Mouse (Mus musculus): ENCODE results near the gene Sycp2. TPM values are rescaled to one million over a fixed set of nuclear protein-coding genes. Genes with fewer than 3 reads are reported as not detected.
"Not testable (repeated sequence)": the region's sequence is repeated elsewhere in the genome, so short reads cannot be mapped to it uniquely, and the experiment has no call there.

Gene Sycp2
- total RNA-seq, 2 experiments from 2014 or later, result 0.97 to 0.99 TPM

DNA sequence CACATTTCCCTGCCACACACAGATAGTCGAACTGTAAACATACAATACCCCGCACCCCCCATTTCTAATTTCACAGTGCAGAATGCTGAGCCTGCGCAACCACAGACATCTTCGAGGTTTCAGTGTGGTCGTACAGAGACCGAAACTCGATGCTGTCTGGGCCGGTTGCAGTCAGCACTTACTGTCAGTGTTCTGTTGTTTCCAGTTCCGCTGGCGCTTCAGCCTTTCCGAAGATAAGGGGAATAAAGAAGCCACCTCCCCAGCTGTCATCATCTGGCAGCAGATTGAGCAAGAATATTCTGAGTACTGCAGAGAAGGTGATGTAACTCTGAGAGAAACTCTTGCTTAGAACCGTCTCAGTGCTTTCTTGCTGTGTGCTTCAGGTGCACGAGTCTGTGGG is 8.9 kb upstream of the Sycp2 start:
- intact Hi-C loops (cut with DNase I), result no loop called here
- no peak for DNase-seq (ENCODE audit: extremely low spot score in 1 of 2, low spot score in 2 of 2)

DNA sequence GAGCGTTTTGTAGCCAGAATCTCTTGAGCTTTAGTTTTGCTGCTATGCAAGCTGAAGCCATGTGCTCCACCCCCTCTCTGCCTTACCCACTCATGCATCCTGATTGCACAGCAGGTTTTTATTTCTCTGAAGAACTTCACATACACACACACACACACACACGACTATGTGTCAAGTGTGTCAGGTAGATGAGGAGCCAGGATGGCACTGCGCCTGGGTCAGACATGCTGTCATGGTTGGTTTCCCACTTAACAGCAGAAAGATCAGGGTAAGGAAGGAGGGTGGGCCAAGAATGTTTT is 7.6 kb upstream of the Sycp2 start:
- DNase-seq (ENCODE audit: extremely low spot score in 1 of 2, low spot score in 2 of 2), result no peak
- intact Hi-C loops (cut with DNase I), result no loop called here

GRCm38 (mm10) chr2:178414261-178415149 is 7.0 kb upstream of the Sycp2 start, which contains the start of the genes Ppp1r3d and Fam217b:
TSS of gene Ppp1r3d (minus strand) at chr2:178414472.
TSS of gene Fam217b (plus strand) at chr2:178414524.
- intact Hi-C loops (cut with DNase I), result no loop called here
- peak; percentile 52 to 75 for DNase-seq (ENCODE audit: extremely low spot score in 1 of 2, low spot score in 2 of 2)

DNA sequence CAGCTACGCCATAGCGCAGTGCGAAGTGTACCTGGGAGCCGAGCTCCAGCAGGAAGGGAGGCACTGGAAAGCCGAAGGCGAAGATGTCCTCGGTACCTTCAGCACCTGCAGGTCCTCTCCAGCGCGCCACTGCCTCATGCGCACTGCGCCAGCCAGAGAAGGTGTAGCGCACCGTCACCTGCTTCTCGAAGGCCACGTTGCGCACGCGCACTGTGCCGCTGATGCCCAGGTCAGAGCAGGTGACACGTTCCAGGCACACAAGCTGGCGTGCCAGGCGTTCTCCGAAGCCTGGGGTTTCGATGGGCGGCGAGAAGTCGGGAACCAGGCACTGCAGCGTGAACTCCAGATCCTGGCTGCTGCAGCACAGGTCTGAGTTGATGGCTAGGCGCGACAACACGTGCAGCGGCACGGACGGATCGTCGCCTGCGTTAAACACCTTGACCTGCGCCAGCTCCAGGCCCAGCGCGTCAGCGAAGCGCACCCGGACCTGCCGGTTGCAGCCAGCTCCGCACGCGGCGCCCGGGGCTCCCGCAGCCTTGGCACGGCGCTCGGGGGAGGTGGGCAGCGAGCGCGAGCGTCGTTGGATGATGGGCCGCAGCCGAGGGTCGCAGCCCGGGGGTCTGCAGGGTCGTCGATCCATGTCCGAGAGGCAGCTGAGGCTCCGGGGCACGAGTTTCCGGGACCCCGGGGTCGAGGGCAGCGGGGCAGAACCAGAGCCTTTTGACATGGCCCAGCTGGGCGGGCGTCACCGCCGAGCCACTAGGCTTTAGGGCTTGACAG is 6.2 kb upstream of the Sycp2 start:
- intact Hi-C loops (cut with DNase I), result no loop called here
- peak in 1 of 2 experiments; percentile 61 for DNase-seq (ENCODE audit: extremely low spot score in 1 of 2, low spot score in 2 of 2)

- intact Hi-C loops (cut with DNase I), result no loop called here
- no peak for DNase-seq (ENCODE audit: extremely low spot score in 1 of 2, low spot score in 2 of 2)
Observed at GRCm38 (mm10) chr2:178413081-178413480, 5.6 kb upstream of the Sycp2 start.

DNA sequence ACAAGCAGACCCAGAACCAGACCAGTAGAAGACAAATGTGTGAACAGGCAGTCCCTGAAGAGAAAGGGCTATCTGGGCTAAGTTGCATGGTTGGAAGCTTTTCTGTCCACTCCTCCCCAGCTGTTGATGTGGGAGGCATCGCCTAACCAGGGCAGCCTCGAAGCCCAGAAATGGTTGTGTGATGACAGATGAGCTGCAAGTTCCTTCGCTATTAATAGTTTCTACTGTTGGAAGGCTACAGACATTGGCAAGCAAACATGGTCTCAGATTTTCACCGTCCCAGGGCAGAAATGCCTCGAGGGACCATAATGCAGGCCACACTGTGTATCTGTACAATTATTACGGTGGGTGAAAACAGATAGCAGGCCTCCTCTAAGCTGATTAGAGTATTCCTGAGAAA is 5.1 kb upstream of the Sycp2 start:
- intact Hi-C loops (cut with DNase I), result no loop called here
- DNase-seq (ENCODE audit: extremely low spot score in 1 of 2, low spot score in 2 of 2), result no peak

- DNase-seq (ENCODE audit: extremely low spot score in 1 of 2, low spot score in 2 of 2), result no peak
- intact Hi-C loops (cut with DNase I), result no loop called here
Observed at GRCm38 (mm10) chr2:178410286-178410685, 2.8 kb upstream of the Sycp2 start.

DNA sequence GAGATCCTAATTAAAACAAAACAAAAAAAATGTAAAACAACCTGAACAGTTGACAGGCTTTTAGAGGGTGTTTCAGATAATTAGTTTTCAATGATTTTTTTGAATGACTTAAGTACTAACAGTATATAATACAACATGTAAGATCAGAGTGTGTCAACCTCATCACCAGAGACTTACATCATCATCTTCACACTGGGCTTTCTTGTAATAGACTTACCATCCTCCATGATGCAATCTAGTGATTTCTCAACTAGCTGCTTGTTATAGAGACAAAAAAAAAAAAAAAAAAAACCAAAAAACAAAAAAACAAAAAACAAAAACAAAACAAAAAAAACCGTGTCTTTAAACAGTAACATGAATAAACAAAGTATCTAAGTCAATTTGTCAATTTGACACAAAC is 1.5 kb upstream of the Sycp2 start:
- intact Hi-C loops (cut with DNase I), result no loop called here
- DNase-seq (ENCODE audit: extremely low spot score in 1 of 2, low spot score in 2 of 2), result no peak

- no peak for DNase-seq (ENCODE audit: extremely low spot score in 1 of 2, low spot score in 2 of 2)
- intact Hi-C loops (cut with DNase I), result no loop called here
Observed at GRCm38 (mm10) chr2:178342597-178342996, 64.9 kb downstream of the Sycp2 start.

DNA sequence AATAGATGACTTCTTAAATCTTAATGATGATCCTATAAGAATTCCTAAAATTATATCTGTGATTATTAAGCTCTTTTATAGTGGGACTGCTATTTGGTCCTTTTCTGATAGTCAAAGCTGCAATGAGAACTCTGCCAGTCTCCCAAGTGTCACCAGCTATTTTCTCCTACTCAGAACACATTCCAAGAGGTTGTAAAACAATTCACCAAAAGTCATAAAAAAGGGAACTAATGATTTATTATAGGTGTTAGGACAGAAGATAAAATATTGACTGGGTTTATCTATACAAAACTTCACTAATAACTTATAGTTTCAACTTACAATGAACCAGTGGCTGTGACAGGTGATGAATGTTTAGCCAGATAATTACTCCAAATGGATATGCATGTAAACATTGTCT is 65.4 kb downstream of the Sycp2 start:
- intact Hi-C loops (cut with DNase I); DNase-seq (ENCODE audit: extremely low spot score in 1 of 2, low spot score in 2 of 2): not testable (repeated sequence)

GRCm38 (mm10) chr2:178339044-178339443 is 68.4 kb downstream of the Sycp2 start:
- intact Hi-C loops (cut with DNase I), result loop anchor here (2.0 to 5.0 kb wide), 2 partner anchors 58 to 242 kb away; no protein-coding TSS in a partner anchor
- DNase-seq (ENCODE audit: extremely low spot score in 1 of 2, low spot score in 2 of 2), result no peak

DNA sequence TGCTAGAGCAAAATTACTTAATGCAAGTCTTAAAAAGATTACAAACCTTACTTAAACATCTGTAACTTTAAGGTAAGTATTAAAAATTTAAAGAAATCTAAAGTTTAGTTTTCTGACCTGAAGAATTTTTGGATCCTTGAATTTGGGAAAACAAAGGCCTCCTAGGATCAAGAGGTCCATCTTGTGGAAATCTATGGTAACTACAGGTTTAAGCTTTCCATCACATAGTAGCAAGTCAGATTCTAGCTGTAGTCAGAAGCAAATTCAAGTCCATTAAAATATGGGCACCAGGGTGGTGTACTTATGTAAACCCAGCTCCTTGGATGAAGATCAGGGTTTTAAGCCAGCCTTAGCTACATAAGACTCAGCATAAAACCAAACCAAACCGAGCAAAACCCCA is 69.6 kb downstream of the Sycp2 start:
- intact Hi-C loops (cut with DNase I), result loop anchor here (2.0 to 5.0 kb wide), 2 partner anchors 57 to 241 kb away; no protein-coding TSS in a partner anchor

GRCm38 (mm10) chr2:178329986-178330385 is 77.5 kb downstream of the Sycp2 start:
- DNase-seq (ENCODE audit: extremely low spot score in 1 of 2, low spot score in 2 of 2), result no peak
- intact Hi-C loops (cut with DNase I), result loop anchor here (5.0 kb wide), 1 partner anchor 193 kb away; no protein-coding TSS in a partner anchor

More for the DNA sequence above, 69.6 kb downstream of the Sycp2 start:
- no peak for DNase-seq (ENCODE audit: extremely low spot score in 1 of 2, low spot score in 2 of 2)

- DNase-seq (ENCODE audit: extremely low spot score in 1 of 2, low spot score in 2 of 2), result peak in 1 of 2 experiments; percentile 48
- intact Hi-C loops (cut with DNase I), result no loop called here
Observed at GRCm38 (mm10) chr2:178329551-178329950, 77.9 kb downstream of the Sycp2 start.

DNA sequence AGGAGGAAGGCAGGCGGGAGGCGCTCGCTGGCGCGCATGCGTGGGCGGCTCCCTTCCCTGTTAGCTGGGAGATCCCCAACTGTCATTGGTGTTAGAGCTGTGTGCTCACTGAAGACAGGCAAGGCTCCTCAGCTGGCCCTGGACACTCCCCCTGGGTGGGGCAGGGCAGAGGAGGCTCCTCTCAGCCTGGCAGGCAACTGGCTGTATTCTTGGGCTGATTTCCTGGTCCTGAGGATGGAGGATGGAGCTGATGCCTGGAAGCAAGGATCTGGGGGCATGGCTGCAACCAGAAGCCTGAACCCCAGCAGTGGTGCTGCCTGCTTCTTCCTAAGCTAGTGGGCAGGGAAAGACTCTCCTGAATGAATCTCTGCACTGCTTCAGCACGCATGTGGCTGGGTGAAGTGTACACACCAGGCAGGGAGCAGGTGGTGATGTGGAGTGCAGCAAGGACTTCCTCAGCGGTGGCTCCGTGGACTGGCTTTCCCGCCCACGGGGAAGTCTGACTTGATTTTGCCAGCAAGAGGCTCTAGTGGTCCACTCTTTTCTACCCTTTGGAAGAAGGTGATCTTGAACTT is 79.9 kb downstream of the Sycp2 start:
- peak; percentile 82 to 87 for DNase-seq (ENCODE audit: extremely low spot score in 1 of 2, low spot score in 2 of 2)
- intact Hi-C loops (cut with DNase I), result no loop called here

DNA sequence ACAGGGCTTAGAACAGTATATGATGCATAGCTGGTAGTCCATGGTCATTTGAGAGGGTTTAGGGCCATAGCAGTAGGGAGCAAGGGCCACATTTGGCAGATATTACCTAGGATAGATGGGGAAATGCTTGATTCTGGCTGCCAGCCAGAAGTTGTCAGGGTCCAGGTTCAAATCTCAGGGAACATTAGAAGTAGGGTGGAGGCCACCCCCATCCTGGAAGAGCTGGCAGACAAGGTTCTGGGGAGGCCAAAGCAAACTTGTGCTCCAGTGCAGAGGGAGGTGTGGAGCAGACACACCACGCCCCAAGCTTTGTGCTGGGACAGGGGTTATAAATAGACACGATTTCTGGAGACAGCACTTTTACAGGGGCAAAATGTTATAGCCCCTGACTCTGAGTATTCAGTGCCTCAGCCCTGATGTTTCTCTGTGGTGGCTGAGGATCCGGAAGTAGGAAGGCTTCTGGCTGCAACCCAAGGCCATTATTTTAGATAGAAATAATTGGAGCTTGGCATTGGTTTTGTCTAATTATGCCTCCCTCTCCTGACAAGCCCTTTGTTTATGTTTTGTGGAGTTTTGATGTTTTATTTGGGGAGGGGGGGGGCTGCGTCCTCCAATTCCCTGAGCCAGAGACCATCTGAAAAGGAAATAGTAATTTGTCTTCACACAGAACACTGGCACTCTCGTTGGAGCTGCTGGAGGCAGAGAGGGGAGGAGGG is 80.6 kb downstream of the Sycp2 start:
- no peak for DNase-seq (ENCODE audit: extremely low spot score in 1 of 2, low spot score in 2 of 2)
- intact Hi-C loops (cut with DNase I), result no loop called here

DNA sequence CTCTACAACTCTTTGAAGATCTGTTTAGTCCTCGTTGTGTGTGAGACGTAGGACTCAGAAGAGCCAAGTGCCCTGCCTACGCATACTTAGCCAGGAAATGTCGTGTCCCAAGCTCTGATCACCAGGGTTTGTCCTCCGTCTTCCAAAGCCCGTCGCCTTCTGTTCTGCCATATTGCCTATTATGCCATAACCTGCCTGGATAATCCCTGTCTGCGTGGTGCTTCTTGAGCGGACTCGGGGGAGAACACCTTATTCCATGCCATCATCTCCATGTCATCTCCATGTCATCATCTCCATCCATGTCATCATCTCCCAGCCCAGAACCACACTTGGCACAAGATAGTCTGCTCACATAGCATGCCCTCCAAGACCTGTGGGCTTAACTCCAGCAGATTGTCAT is 81.4 kb downstream of the Sycp2 start:
- intact Hi-C loops (cut with DNase I), result no loop called here
- peak in 1 of 2 experiments; percentile 11 for DNase-seq (ENCODE audit: extremely low spot score in 1 of 2, low spot score in 2 of 2)

DNA sequence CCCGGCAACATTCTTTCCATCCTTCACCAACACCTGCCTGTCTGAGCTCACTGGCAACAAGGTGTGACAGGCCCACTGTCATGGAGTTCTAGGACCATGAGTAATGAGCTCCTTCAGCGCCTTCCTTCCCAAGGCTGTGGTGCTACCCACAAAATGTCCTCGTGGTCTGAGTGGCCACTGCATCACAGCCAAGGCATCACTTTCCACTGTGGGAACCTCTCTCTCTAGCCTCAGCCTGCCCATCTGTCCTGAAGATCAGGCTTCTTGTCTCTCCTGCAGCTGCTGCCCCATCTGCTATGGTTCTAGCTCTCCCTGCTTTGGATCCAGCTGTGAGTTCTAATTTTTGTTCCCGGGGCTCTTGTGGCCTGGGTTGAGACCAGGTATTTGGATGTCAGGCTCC is 82.7 kb downstream of the Sycp2 start:
- intact Hi-C loops (cut with DNase I), result no loop called here
- no peak for DNase-seq (ENCODE audit: extremely low spot score in 1 of 2, low spot score in 2 of 2)

DNA sequence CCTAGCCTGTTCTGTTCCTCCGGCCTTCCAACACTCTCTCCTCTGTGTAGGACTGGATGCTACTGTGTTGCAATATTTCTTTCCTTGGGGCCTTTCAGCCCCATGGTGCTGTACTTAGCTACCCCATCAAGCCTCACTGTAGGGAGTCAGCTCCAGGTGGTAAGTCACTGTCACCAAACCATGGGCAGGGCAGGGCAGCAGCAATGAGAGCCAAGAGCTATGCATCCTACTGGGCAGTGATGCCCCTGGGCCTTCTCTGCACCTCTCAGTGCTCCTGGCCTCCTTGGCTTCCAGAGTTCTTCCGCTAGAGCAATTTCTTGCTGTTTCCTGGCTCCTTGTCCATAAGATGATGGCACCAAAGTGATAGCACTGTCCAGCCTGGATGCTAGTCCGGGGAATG is 83.1 kb downstream of the Sycp2 start:
- intact Hi-C loops (cut with DNase I), result no loop called here
- no peak for DNase-seq (ENCODE audit: extremely low spot score in 1 of 2, low spot score in 2 of 2)

All from left cerebral cortex, postnatal 10 days (tissue).